Mouse (Mus musculus) left cerebral cortex, adult 18-20 months (tissue): Measurements from ENCODE around the gene Ccdc181. TPM values are rescaled to one million over a fixed set of nuclear protein-coding genes. Genes with fewer than 3 reads are reported as not detected.

Source experiments
- DNase-seq, 2 experiments: peaks; one replicate each; pipeline ENCODE4 v3.0.0; 2021 to 2022; ENCODE audit warnings: low spot score in 2 of 2, mixed read lengths in 1 of 2
- total RNA-seq, 2 experiments: library from RNA; stranded (reverse); gene quantifications; 2 replicates each; pipeline ENCODE4 v1.2.3; 2021

The Ccdc181 gene
- total RNA-seq, 2 experiments from 2014 or later: 24.6 to 25.3 TPM

DNA sequence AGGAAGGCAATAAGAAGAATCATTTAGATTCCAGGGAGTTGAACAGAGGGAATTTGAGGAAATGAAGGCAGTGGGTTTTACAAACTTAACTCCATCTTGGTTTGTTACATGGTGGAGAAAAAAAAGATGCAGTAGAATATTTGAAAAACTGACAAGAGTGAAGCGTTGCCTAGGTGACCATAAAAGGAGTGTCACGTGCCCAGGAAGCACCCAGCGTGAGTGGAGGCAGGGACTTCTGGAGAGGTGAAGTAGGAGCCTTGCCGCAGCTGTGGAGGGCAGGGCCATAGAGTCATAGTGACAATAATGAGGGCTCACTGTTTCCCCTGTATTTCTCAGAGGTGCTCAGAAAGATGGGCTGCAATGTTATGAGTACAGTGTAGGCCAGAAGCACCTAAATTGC lies 3.9 kb downstream of the Ccdc181 start:
- no peak for DNase-seq

DNA sequence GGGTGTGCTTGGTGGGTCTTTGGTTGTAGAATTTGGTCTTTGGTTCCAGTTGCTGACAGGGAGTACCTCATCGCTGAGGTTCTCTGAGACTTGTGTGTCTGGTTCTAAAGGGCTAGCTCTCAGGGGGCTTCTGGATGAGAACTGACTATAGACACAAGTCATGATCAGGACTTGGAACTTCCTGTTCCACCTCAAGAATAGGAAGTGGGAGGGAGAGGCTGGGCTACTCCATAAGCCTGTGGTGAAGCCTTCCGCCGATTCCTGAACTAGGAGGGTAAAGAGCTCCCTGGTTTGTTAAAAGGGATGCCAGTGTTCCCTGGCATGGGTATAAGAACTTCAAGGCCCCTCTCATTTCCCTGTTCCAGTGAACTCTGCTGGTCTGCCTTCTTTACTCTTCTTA lies 8.6 kb downstream of the Ccdc181 start:
- DNase-seq: no peak

GRCm38 (mm10) chr1:164287406-164287805 lies 12.0 kb downstream of the Ccdc181 start:
- DNase-seq: no peak

DNA sequence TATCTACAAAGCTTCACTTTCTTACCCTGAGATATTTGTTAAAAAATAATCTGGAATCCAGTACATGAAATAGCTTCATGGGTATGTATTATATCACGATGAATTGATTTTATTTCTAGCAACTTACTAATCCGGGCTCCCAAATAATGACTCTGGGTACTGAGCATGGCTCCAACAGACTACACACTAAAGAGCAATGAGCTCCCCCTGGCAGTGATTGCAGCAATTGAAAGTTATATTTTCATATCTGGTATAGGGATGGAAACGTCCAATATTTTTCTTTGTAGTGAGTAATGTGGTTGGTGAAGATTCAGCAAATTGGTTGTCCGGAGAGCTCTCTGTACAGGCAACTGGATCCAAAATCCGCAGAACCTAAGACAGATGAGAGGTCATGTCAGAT lies 16.7 kb downstream of the Ccdc181 start:
- no peak for DNase-seq

DNA sequence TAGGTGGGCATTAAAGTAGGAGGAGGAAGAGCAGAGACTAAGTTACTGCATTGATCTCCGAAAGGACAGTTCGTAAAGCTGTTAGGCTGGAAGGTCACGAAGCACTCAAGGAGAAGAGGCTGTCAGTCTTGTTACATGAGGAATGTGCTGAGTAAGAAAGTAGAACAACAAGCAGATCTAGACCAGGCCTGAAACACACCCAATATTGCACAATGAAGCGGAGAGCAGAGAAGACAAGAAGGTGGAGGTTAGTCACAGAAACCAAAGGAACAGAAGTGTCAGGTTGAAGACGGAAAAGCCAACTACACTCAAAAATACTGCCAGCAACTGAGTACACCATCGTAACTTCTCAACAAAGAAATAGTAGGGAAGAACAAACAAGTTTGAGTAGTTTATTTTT lies 18.7 kb downstream of the Ccdc181 start:
- DNase-seq: no peak

GRCm38 (mm10) chr1:164296473-164296872 lies 21.1 kb downstream of the Ccdc181 start:
- DNase-seq: no peak

DNA sequence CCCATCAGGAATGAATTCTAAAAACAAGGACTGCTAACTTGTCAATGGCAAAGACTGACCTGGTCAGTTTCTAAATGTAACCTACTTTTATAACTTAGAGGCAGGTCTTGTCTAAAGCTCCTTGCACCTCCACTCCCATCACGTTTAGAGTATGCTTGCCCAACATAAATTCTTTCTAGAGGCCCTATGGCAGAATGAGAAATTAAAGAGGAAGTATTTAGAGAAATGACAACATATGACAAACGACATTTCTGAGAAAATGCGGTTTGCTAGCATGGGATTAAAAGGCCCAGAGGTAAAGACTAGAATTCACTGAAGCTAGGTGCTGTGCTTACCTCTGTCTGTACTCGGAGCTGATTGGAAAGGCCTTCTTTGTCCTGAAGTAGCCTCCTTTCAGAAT lies 26.6 kb downstream of the Ccdc181 start:
- DNase-seq: no peak

GRCm38 (mm10) chr1:164303821-164304220 lies 28.4 kb downstream of the Ccdc181 start, which contains the start of gene Nme7:
Gene Nme7 (plus strand): TSS chr1:164304121.
- DNase-seq: no peak

DNA sequence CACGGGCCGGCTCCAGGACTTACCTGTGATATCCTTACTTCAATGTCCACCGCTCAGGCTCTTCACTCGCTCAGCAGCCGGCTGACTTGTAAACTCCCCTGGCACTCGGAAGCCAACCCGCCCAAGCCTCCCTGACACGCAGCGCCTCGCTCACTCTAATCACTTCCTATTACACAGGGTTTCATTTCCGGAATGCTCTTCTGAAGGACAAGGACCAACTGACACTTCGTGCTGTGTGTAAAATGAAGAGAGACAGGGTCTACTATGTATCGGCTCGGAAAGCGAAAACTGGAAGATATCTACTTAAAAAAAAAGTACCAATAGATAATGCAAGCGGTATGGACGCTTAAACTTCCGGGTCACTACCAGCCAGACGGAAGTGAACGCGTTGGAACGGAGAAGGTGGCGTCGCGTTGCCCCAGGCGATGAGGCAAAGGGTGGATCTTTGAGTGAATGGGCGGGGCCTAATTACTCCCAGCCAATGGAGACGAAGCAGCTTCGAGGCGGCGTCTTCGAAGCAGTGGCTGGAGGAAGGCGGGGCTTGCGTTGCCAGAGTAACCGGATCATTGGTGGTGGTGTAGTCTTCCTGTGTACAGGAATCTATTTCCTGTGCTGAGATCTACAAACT lies 31.9 kb downstream of the Ccdc181 start, which contains the start of gene Blzf1:
Gene Blzf1, minus strand, starts transcription at position 366 of the 628 bp plus-strand sequence.
- DNase-seq: peak; percentile 97 to 99

- no peak for DNase-seq
These were observed 32.5 kb downstream of the Ccdc181 start for GRCm38 (mm10) chr1:164307922-164308321.

DNA sequence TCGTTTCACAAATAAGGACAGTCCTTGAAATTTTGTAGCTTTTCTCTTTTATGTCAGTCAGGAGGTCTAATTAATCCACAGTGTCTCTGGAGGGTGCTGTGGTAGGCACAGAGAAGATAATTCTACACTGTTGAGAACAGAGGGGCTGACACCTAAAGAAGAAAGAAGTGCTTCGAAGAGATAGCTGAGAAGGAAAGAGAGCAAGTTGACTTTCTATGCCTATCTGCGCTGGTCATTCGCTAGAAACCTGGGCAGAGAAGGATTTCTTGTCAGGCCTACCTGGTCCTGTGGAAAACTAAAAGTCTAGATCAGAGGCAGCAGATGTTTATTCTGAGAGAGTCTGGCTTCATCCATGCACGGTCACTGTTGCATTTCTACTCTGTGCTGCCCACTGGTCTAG lies 38.7 kb downstream of the Ccdc181 start:
- no peak for DNase-seq

DNA sequence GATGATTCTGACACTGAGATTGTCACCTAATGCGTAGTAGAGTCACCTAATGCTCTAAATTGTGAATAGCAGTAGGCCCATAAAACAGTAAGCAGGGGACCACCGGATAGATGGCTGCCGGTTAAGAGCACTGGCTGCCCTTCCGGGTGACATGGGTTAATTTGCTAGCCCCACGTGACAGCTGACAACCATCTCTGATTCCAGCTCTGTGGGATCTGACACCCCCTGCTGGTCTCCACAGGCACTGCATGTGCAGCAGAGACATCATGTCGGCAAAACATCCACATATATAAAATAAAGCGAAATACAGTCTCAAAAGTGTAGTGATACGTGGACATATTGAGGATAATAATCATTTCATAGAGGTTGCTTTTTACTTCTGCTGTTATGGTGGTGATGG lies 39.9 kb downstream of the Ccdc181 start:
- peak in 1 of 2 experiments; percentile 41 for DNase-seq

DNA sequence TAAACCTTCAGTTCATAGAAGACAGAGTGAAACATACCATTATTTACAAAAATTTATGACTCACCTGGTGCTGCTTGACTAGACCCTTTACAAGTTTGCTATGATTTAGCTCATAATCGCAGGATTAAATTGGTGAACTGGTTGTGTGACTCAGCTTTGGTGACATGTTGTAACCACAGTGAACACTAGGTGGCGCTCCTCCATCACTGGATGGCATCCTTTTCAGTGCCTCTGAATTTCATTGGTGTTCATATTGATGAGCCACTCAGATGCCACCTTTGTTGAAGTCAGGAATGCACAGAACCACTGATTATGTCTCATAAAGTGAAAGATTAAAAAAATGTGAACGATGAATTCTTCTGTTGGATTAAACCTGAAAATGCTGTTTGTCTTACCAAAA lies 41.3 kb downstream of the Ccdc181 start:
- DNase-seq: peak; percentile 85 to 92

DNA sequence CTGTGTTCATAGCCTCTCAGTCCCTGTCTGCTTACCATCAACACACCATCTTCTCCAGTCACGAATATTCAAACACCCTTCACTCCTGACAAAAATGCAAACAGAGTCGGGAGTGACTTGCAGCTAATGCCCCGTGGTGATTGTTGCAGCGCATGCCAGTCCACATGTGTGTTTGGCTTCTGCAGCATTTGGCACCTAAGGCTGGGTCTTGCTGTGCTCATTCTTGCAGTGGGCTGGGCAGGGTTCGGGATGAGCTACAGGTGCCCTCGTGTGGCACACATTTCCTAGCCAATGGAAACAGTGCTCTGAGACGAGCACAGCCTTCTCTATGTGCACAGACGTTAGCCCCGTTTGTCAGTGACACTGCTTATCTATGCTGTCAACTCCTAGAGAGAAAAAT lies 41.9 kb downstream of the Ccdc181 start:
- no peak for DNase-seq

GRCm38 (mm10) chr1:164318474-164318873 lies 43.1 kb downstream of the Ccdc181 start:
- no peak for DNase-seq

- no peak for DNase-seq
These were observed 44.3 kb downstream of the Ccdc181 start for GRCm38 (mm10) chr1:164319542-164320140.

GRCm38 (mm10) chr1:164320731-164321130 lies 45.3 kb downstream of the Ccdc181 start:
- DNase-seq: no peak

GRCm38 (mm10) chr1:164321408-164321807 lies 46.0 kb downstream of the Ccdc181 start:
- no peak for DNase-seq

DNA sequence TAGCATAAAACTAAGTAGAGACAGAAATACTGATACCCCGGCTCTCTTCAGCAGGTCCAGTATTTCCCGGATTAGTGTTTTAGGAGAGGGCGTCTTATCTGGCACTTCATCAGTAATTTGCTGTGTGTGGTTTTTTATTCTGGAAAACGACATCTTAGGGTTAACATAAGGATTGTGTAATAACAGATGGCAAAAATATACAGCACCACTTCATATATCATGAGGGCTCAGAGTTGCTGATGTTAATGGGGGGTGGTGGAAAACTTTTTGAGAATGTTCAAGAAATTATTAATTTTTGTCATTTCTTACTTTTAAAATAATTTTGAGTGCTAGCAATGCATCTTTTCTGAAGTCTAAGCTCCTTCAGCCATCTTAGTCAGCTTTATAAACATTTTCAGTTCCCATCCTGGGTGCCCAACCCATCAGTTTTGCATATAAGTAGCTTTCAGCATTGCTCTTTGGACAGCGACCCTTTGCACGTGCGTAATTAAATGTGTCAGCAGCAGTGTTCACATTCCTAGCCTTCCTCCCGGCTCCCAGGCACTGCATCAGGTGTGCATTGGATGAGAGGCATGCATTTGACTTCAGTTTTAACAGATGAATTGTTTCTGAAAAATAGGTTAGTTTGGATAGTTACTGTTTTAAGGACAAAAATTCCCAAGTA lies 47.7 kb downstream of the Ccdc181 start:
- DNase-seq: no peak

GRCm38 (mm10) chr1:164324221-164324620 lies 48.8 kb downstream of the Ccdc181 start:
- DNase-seq: no peak

- no peak for DNase-seq
These were observed 49.5 kb downstream of the Ccdc181 start for GRCm38 (mm10) chr1:164324878-164325277.

GRCm38 (mm10) chr1:164326600-164327155 lies 51.3 kb downstream of the Ccdc181 start:
- peak; percentile 51 to 55 for DNase-seq
